Mouse (Mus musculus) MEL (cell line): ENCODE measurements at regions not wholly inside any gene's neighbourhood (a gene's known extent, or its start where the extent isn't known, plus 50 kb on each side); places are given as distances from the start of the nearest gene placed in this dataset.

Source experiments
- DNase-seq: peaks from one replicate; pipeline ENCODE4 v3.0.0; 2011; ENCODE audit warnings: low read depth, low spot score
- H3K27ac ChIP-seq: 2 replicates; pipeline ENCODE4 v1.5.1; 2012; ENCODE audit warnings: low read depth, mild to moderate bottlenecking, control low read depth, low read length, moderate library complexity; ENCODE audit not compliant: control insufficient read depth
- H3K27me3 ChIP-seq, 2 experiments: fragments of 150-350 bp in 1 of 2; sonication (generic) in 1 of 2; 2 replicates each; pipeline ENCODE4 v1.6.1; 2012; ENCODE audit warnings: low read length in 2 of 2, mild to moderate bottlenecking in 2 of 2, improper control_type of control experiment in 1 of 2, moderate library complexity in 1 of 2; ENCODE audit not compliant: insufficient read depth in 2 of 2, control insufficient read depth in 1 of 2
- H3K36me3 ChIP-seq, 2 experiments: 2 replicates each; pipeline ENCODE4 v1.6.1; 2012 to 2014; ENCODE audit warnings: low read length in 2 of 2, improper control_type of control experiment in 1 of 2, inconsistent platforms in 1 of 2, mild to moderate bottlenecking in 1 of 2; ENCODE audit not compliant: insufficient read depth in 2 of 2, control insufficient read depth in 1 of 2
- H3K4me1 ChIP-seq, 2 experiments: fragments of 150-350 bp in 1 of 2; sonication (generic) in 1 of 2; 2 replicates each; pipeline ENCODE4 v1.6.1; 2012; ENCODE audit warnings: low read length in 2 of 2, improper control_type of control experiment in 1 of 2, mild to moderate bottlenecking in 1 of 2; ENCODE audit not compliant: insufficient read depth in 2 of 2, control insufficient read depth in 1 of 2
- H3K4me3 ChIP-seq, 2 experiments: fragments of 150-350 bp in 1 of 2; sonication (generic) in 1 of 2; 2 replicates each; pipeline ENCODE4 v1.5.1; 2012; ENCODE audit warnings: low read depth in 2 of 2, low read length in 2 of 2, mild to moderate bottlenecking in 2 of 2, moderate library complexity in 2 of 2, control low read depth in 1 of 2, improper control_type of control experiment in 1 of 2; ENCODE audit not compliant: control insufficient read depth in 1 of 2, insufficient read depth in 1 of 2
- H3K79me2 ChIP-seq: 2 replicates; pipeline ENCODE4 v1.6.1; 2012; ENCODE audit warnings: mild to moderate bottlenecking, low read length, moderate library complexity; ENCODE audit not compliant: control insufficient read depth, poor library complexity, insufficient read depth
- H3K9ac ChIP-seq: 2 replicates; pipeline ENCODE4 v1.6.1; 2012; ENCODE audit warnings: low read depth, mild to moderate bottlenecking, control low read depth, low read length, moderate library complexity; ENCODE audit not compliant: control insufficient read depth, poor library complexity, severe bottlenecking
- H3K9me3 ChIP-seq: fragments of 150-350 bp; sonication (generic); replicated peaks from 2 replicates; pipeline ENCODE4 v1.6.1; 2012; ENCODE audit warnings: mild to moderate bottlenecking, low read length, improper control_type of control experiment, moderate library complexity; ENCODE audit not compliant: insufficient read depth
- CHD1 ChIP-seq: IDR thresholded peaks from 2 replicates; pipeline ENCODE4 v1.6.1; 2012; ENCODE audit warnings: low read depth, mild to moderate bottlenecking, inconsistent platforms, low read length, improper control_type of control experiment
- CHD2 ChIP-seq: IDR thresholded peaks from 2 replicates; pipeline ENCODE4 v1.6.1; 2011; ENCODE audit warnings: low read length, improper control_type of control experiment
- E2F4 ChIP-seq: IDR thresholded peaks from 2 replicates; pipeline ENCODE4 v1.6.1; 2011; ENCODE audit warnings: low read depth, low read length, improper control_type of control experiment, borderline replicate concordance
- ELF1 ChIP-seq: IDR thresholded peaks from 2 replicates; pipeline ENCODE4 v1.6.1; 2014; ENCODE audit warnings: low read depth, mild to moderate bottlenecking, inconsistent platforms, low read length, improper control_type of control experiment, moderate library complexity
- EP300 ChIP-seq, 2 experiments: IDR thresholded peaks; 2 replicates each; pipeline ENCODE4 v1.6.1; 2011; ENCODE audit warnings: improper control_type of control experiment in 2 of 2, low read length in 2 of 2, low read depth in 1 of 2, mild to moderate bottlenecking in 1 of 2
- ETS1 ChIP-seq: IDR thresholded peaks from 2 replicates; pipeline ENCODE4 v1.6.1; 2012; ENCODE audit warnings: low read depth, mild to moderate bottlenecking, inconsistent platforms, low read length, improper control_type of control experiment, moderate library complexity
- GABPA ChIP-seq: IDR thresholded peaks from 2 replicates; pipeline ENCODE4 v1.6.1; 2012; ENCODE audit warnings: low read depth, mild to moderate bottlenecking, inconsistent platforms, low read length, improper control_type of control experiment, moderate library complexity
- GATA1 ChIP-seq: IDR thresholded peaks from 2 replicates; pipeline ENCODE4 v1.6.1; 2011; ENCODE audit warnings: low read depth, low read length, improper control_type of control experiment
- HCFC1 ChIP-seq: IDR thresholded peaks from 2 replicates; pipeline ENCODE4 v1.6.1; 2012; ENCODE audit warnings: low read depth, mild to moderate bottlenecking, inconsistent platforms, low read length, improper control_type of control experiment, moderate library complexity
- MAFK ChIP-seq: IDR thresholded peaks from 2 replicates; pipeline ENCODE4 v1.6.1; 2011; ENCODE audit warnings: low read depth, mild to moderate bottlenecking, low read length, improper control_type of control experiment, borderline replicate concordance
- MAX ChIP-seq: IDR thresholded peaks from 2 replicates; pipeline ENCODE4 v1.6.1; 2011; ENCODE audit warnings: low read length, improper control_type of control experiment
- MAZ ChIP-seq: IDR thresholded peaks from 2 replicates; pipeline ENCODE4 v1.6.1; 2012; ENCODE audit warnings: low read depth, mild to moderate bottlenecking, inconsistent platforms, low read length, improper control_type of control experiment
- MYB ChIP-seq: IDR thresholded peaks from 2 replicates; pipeline ENCODE4 v1.6.1; 2011; ENCODE audit warnings: mild to moderate bottlenecking, low read depth, low read length, improper control_type of control experiment
- POLR2A ChIP-seq, 2 experiments: IDR thresholded peaks; 2 replicates each; pipeline ENCODE4 v1.6.1; 2011 to 2012; ENCODE audit warnings: low read length in 2 of 2, mild to moderate bottlenecking in 2 of 2, control low read depth in 1 of 2, improper control_type of control experiment in 1 of 2, low read depth in 1 of 2, moderate library complexity in 1 of 2; ENCODE audit not compliant: control insufficient read depth in 1 of 2, insufficient read depth in 1 of 2, poor library complexity in 1 of 2
- POLR2AphosphoS2 ChIP-seq: IDR thresholded peaks from 2 replicates; pipeline ENCODE4 v1.6.1; 2011; ENCODE audit warnings: low read length, improper control_type of control experiment
- RCOR1 ChIP-seq: IDR thresholded peaks from 2 replicates; pipeline ENCODE4 v1.6.1; 2012; ENCODE audit warnings: low read depth, mild to moderate bottlenecking, inconsistent platforms, low read length, improper control_type of control experiment
- TAL1 ChIP-seq: IDR thresholded peaks from 2 replicates; pipeline ENCODE4 v1.6.1; 2012; ENCODE audit warnings: mild to moderate bottlenecking, inconsistent platforms, low read length, moderate library complexity, mixed read lengths
- TCF12 ChIP-seq: IDR thresholded peaks from 2 replicates; pipeline ENCODE4 v1.6.1; 2014; ENCODE audit warnings: low read depth, mild to moderate bottlenecking, inconsistent platforms, low read length, improper control_type of control experiment, moderate library complexity
- UBTF ChIP-seq: IDR thresholded peaks from 2 replicates; pipeline ENCODE4 v1.6.1; 2012; ENCODE audit warnings: low read depth, mild to moderate bottlenecking, inconsistent platforms, low read length, improper control_type of control experiment, moderate library complexity, borderline replicate concordance; ENCODE audit not compliant: insufficient read depth
- USF1 ChIP-seq: IDR thresholded peaks from 2 replicates; pipeline ENCODE4 v1.6.1; 2014; ENCODE audit warnings: low read depth, mild to moderate bottlenecking, inconsistent platforms, low read length, improper control_type of control experiment, moderate library complexity
- USF2 ChIP-seq, 2 experiments: IDR thresholded peaks; 2 replicates each; pipeline ENCODE4 v1.6.1; 2011 to 2012; ENCODE audit warnings: improper control_type of control experiment in 2 of 2, low read length in 2 of 2, borderline replicate concordance in 1 of 2, inconsistent platforms in 1 of 2, low read depth in 1 of 2, mild to moderate bottlenecking in 1 of 2; ENCODE audit not compliant: insufficient read depth in 1 of 2
- ZKSCAN1 ChIP-seq: IDR thresholded peaks from 2 replicates; pipeline ENCODE4 v1.6.1; 2012; ENCODE audit warnings: low read depth, mild to moderate bottlenecking, inconsistent platforms, low read length, improper control_type of control experiment, moderate library complexity

DNA sequence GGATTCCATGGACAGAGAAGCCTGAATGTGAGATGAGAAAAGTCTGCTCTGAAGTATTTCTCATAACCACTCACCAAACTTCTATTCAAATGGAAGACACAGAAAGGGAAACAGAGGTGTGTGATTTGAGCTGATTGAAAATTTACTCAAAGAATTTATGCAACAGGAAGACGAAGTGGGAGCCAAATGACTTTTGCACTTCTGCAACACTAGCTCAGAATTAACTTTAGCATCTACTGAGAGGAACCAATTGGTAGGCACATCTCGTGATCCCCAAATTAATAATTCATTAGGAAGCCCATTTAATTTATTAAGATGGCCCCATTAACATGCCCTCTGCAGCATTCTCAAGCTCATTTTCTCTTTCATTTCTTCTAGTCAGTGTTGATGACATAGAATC is 62.5 kb upstream of the Alk start:
- H3K4me3 ChIP-seq = no peak overlapping the region
- no peaks in the 10 kb centered on the region for H3K9me3 ChIP-seq
- DNase-seq = no peak
- no peaks in the 10 kb centered on the region for H3K36me3 ChIP-seq
- no peaks in the 10 kb centered on the region; a peak in 1 of 4 replicates for H3K27me3 ChIP-seq
- no peak for TF ChIP-seq MAX
- TF ChIP-seq MAFK = no peak
- TF ChIP-seq EP300 (IDR thresholded peaks at IDR 0.05; ENCODE audit: low read depth in 1 of 2, low read length in 2 of 2) = no peak
- no peak for TF ChIP-seq TAL1
- no peak for TF ChIP-seq ZKSCAN1
- TF ChIP-seq, all 39 proteins: peak for 0
- Histone ChIP-seq H3K9ac (no peak overlapping the region), H3K27ac (no peak overlapping the region), H3K4me1 (no peaks in the 10 kb centered on the region), H3K79me2 (no peaks in the 10 kb centered on the region)

GRCm38 (mm10) chr17:72661678-72662077 is 57.3 kb upstream of the Alk start:
- DNase-seq = no peak
- H3K4me3 ChIP-seq = no peak overlapping the region

GRCm38 (mm10) chr17:72658744-72659143 is 54.3 kb upstream of the Alk start:
- Histone ChIP-seq H3K27me3 (no peaks in the 10 kb centered on the region), H3K9me3 (no peaks in the 10 kb centered on the region), H3K9ac (no peak overlapping the region), H3K36me3 (no peaks in the 10 kb centered on the region), H3K4me3 (no peak overlapping the region), H3K79me2 (no peaks in the 10 kb centered on the region), H3K4me1 (no peaks in the 10 kb centered on the region), H3K27ac (no peak overlapping the region)
- TF ChIP-seq CHD2 = no peak
- no peak for TF ChIP-seq UBTF
- no peak for TF ChIP-seq TCF12
- DNase-seq = no peak

More at GRCm38 (mm10) chr17:72661678-72662077, 57.3 kb upstream of the Alk start:
- Histone ChIP-seq H3K36me3 (no peaks in the 10 kb centered on the region), H3K27ac (no peak overlapping the region), H3K9ac (no peak overlapping the region), H3K4me1 (no peaks in the 10 kb centered on the region), H3K9me3 (no peaks in the 10 kb centered on the region), H3K79me2 (no peaks in the 10 kb centered on the region), H3K27me3 (no peaks in the 10 kb centered on the region)
- no peak for TF ChIP-seq MYB

DNA sequence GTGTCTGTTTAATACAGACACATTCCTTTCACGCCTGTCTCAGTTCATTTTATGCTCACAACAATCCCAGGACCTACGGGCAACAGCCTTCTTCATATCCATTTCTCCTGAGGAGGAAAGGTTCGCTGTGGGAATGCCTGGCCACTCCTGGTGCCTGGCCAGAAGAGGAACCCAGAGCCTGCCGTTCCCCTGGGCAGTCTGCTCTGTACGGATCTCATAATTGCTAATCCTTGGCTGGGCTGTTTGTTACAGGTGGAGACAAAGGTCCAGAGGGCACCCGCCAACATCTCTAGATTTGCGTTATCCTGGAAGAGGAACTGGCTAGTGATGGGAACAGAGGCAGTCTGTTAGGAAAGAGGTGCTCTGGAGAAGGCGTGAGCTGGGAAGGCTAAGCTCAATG is 53.4 kb upstream of the Alk start:
- no peaks in the 10 kb centered on the region for H3K36me3 ChIP-seq
- no peak overlapping the region for H3K9ac ChIP-seq
- DNase-seq = no peak
- no peaks in the 10 kb centered on the region; a peak in 1 of 4 replicates for H3K4me1 ChIP-seq
- H3K4me3 ChIP-seq = no peak overlapping the region
- H3K27ac ChIP-seq = no peak overlapping the region
- H3K9me3 ChIP-seq = no peaks in the 10 kb centered on the region
- H3K79me2 ChIP-seq = no peaks in the 10 kb centered on the region
- H3K27me3 ChIP-seq = no peaks in the 10 kb centered on the region
- TF ChIP-seq POLR2A (IDR thresholded peaks at IDR 0.05; ENCODE audit: control insufficient read depth in 1 of 2, insufficient read depth in 1 of 2, low read depth in 1 of 2, low read length in 2 of 2, poor library complexity in 1 of 2) = no peak
- TF ChIP-seq ETS1 = no peak
- TF ChIP-seq GABPA = no peak
- no peak for TF ChIP-seq HCFC1
- TF ChIP-seq RCOR1 = no peak
- TF ChIP-seq MAZ = no peak
- no peak for TF ChIP-seq USF2 (IDR thresholded peaks at IDR 0.05; ENCODE audit: borderline replicate concordance in 1 of 2, insufficient read depth in 1 of 2, low read depth in 1 of 2, low read length in 2 of 2)
- no peak for TF ChIP-seq ZKSCAN1
- no peak for TF ChIP-seq ELF1
- TF ChIP-seq E2F4 = no peak
- no peak for TF ChIP-seq CHD1
- TF ChIP-seq USF1 = no peak
- TF ChIP-seq POLR2AphosphoS2 = no peak
- no peak for TF ChIP-seq GATA1
